Mouse (Mus musculus): ENCODE results near the gene Ankef1. TPM values are rescaled to one million over a fixed set of nuclear protein-coding genes. Genes with fewer than 3 reads are reported as not detected.

Ankef1 gene
- 0.92 TPM for polyA plus RNA-seq (2015; fragmentation: Illumina TruSeq; extraction: RNeasy Lipid Tissue Mini Kit (QIAGEN cat#74804); ENCODE audit: low read depth, low replicate concordance)

DNA sequence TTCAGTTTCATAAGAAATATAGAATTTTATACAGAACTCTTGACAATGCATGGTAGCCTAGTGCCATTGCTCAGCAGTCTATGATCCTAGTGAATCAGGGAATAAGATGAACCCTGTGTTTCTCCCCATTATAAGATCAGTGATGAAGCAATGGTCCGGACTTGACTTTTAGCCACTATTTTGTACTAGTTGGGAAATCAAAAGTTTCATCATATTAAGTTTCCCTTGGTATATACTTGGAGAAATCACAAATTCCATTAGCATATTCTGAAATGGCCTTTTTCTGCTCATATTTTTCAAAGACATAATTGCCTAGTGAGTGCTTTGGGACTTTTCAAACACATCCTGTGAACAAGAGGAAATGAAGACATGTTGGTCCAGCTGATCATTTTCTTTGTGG lies at the start of gene Ankef1:
TSS of gene Ankef1 (plus strand) at position 260 of the 400 bp plus-strand sequence.

Other genes with a start within 250 kb of the Ankef1 start
- gene Pak7, start 113.9 kb upstream of the Ankef1 start, polyA plus RNA-seq (2015; fragmentation: Illumina TruSeq; extraction: RNeasy Lipid Tissue Mini Kit (QIAGEN cat#74804); ENCODE audit: low read depth, low replicate concordance), result 25.4 TPM
- gene Snap25, start 211.5 kb downstream of the Ankef1 start, polyA plus RNA-seq (2015; fragmentation: Illumina TruSeq; extraction: RNeasy Lipid Tissue Mini Kit (QIAGEN cat#74804); ENCODE audit: low read depth, low replicate concordance), result 3,997 TPM